Mouse (Mus musculus) T-helper 17 cell (primary cell): ENCODE measurements at regions not wholly inside any gene's neighbourhood (a gene's known extent, or its start where the extent isn't known, plus 50 kb on each side); places are given as distances from the start of the nearest gene placed in this dataset.

ENCODE experiments used
- in situ Hi-C, 2 experiments: fragments of 300-600 bp; cut with MboI, MseI; formaldehyde crosslinking; loops; 1 replicate in 1 of 2; 2 replicates in 1 of 2; pipeline ENCODE4 v1.15.1; 2025; ENCODE audit warnings: high pct_unique_total_duplicates in 2 of 2

- in situ Hi-C loops = no loop called here
These were observed 82.2 kb downstream of the Tnfsf11 start for GRCm38 (mm10) chr14:78225677-78226076.

GRCm38 (mm10) chr14:78216229-78216963 is 91.4 kb downstream of the Tnfsf11 start:
- in situ Hi-C loops = no loop called here

- in situ Hi-C loops = no loop called here
These were observed 92.4 kb downstream of the Tnfsf11 start for GRCm38 (mm10) chr14:78215491-78215890.

GRCm38 (mm10) chr14:78204566-78204863 is 103.3 kb downstream of the Tnfsf11 start:
- in situ Hi-C loops = loop anchor here in 1 of 2 experiments (10.0 kb wide), 1 partner anchor 280 kb away; no protein-coding TSS in a partner anchor

- in situ Hi-C loops = loop anchor here in 1 of 2 experiments (10.0 kb wide), 1 partner anchor 281 kb away; no protein-coding TSS in a partner anchor
These were observed 103.9 kb downstream of the Tnfsf11 start for GRCm38 (mm10) chr14:78203726-78204565.

GRCm38 (mm10) chr14:78202781-78203180 is 105.1 kb downstream of the Tnfsf11 start:
- in situ Hi-C loops = loop anchor here in 1 of 2 experiments (10.0 kb wide), 1 partner anchor 282 kb away; no protein-coding TSS in a partner anchor

- in situ Hi-C loops = loop anchor here in 1 of 2 experiments (5.0 kb wide), 1 partner anchor 85 kb away; no protein-coding TSS in a partner anchor
These were observed 108.7 kb upstream of the Fam216b start for GRCm38 (mm10) chr14:78197483-78197882.

- in situ Hi-C loops = no loop called here
These were observed 90.8 kb upstream of the Fam216b start for GRCm38 (mm10) chr14:78179576-78179975.

GRCm38 (mm10) chr14:78173451-78173850 is 84.6 kb upstream of the Fam216b start:
- in situ Hi-C loops = no loop called here

GRCm38 (mm10) chr14:78172956-78173355 is 84.1 kb upstream of the Fam216b start:
- in situ Hi-C loops = no loop called here

- in situ Hi-C loops = no loop called here
These were observed 72.0 kb upstream of the Fam216b start for GRCm38 (mm10) chr14:78160819-78161218.

GRCm38 (mm10) chr14:78159567-78159966 is 70.8 kb upstream of the Fam216b start:
- in situ Hi-C loops = no loop called here

GRCm38 (mm10) chr14:78157660-78158059 is 68.9 kb upstream of the Fam216b start:
- in situ Hi-C loops = no loop called here

GRCm38 (mm10) chr14:78148851-78149250 is 60.0 kb upstream of the Fam216b start:
- in situ Hi-C loops = no loop called here

GRCm38 (mm10) chr14:78143751-78144150 is 54.9 kb upstream of the Fam216b start:
- in situ Hi-C loops = no loop called here
